Mouse (Mus musculus): ENCODE data around the gene Rps21. TPM values are rescaled to one million over a fixed set of nuclear protein-coding genes. Genes with fewer than 3 reads are reported as not detected.
A peak's percentile ranks its signal among the peaks of the same experiment; 100 is the strongest.
"Not testable (repeated sequence)": the region's sequence is repeated elsewhere in the genome, so short reads cannot be mapped to it uniquely, and the experiment has no call there.

Rps21 gene
- total and polyA plus RNA-seq, 2 experiments from 2014 or later, result 439 to 848 TPM

- peak; percentile 98 for TF ChIP-seq CTCF (IDR thresholded peaks at IDR 0.05; ENCODE audit: low read depth)
- Histone ChIP-seq H3K4me3 (ENCODE audit: low read depth, low read length) (no peak overlapping the region), H3K27me3 (ENCODE audit: insufficient read depth, low read length) (no peaks in the 10 kb centered on the region), H3K36me3 (ENCODE audit: insufficient read depth) (no peaks in the 10 kb centered on the region), H3K27ac (ENCODE audit: low read depth, low read length) (no peak overlapping the region), H3K4me2 (ENCODE audit: low read depth) (no peak overlapping the region), H3K9me3 (ENCODE audit: low read length) (no peaks in the 10 kb centered on the region), H3K4me1 (ENCODE audit: insufficient read depth) (0 out of 2 replicates have a peak, but pooled peaks cover 3% of the 10 kb centered on the region), H3K9ac (no peak overlapping the region)
- DNase-seq, result peak; percentile 92
- ATAC-seq, result peak; percentile 94
- WGBS, result 30% methylated on average over 11 of the region's 11 CpGs
Observed at GRCm38 (mm10) chr2:180250930-180251611, 6.1 kb upstream of the Rps21 start.

- ATAC-seq (no peak), DNase-seq (no peak)
- 0 out of 2 replicates have a peak, but pooled peaks cover 3% of the 10 kb centered on the region for H3K4me1 ChIP-seq (ENCODE audit: insufficient read depth)
- no peak overlapping the region for H3K27ac ChIP-seq (ENCODE audit: low read depth, low read length)
- H3K4me2 ChIP-seq (ENCODE audit: low read depth), result no peak overlapping the region
- no peak overlapping the region for H3K9ac ChIP-seq
- WGBS, result 41% methylated on average over 3 of the region's 3 CpGs
- TF ChIP-seq CTCF (IDR thresholded peaks at IDR 0.05; ENCODE audit: low read depth), result no peak
- H3K9me3 ChIP-seq (ENCODE audit: low read length), result no peaks in the 10 kb centered on the region
- H3K4me3 ChIP-seq (ENCODE audit: low read depth, low read length), result no peak overlapping the region
- H3K36me3 ChIP-seq (ENCODE audit: insufficient read depth), result no peaks in the 10 kb centered on the region
- no peaks in the 10 kb centered on the region for H3K27me3 ChIP-seq (ENCODE audit: insufficient read depth, low read length)
Observed at GRCm38 (mm10) chr2:180251838-180252237, 5.3 kb upstream of the Rps21 start.

DNA sequence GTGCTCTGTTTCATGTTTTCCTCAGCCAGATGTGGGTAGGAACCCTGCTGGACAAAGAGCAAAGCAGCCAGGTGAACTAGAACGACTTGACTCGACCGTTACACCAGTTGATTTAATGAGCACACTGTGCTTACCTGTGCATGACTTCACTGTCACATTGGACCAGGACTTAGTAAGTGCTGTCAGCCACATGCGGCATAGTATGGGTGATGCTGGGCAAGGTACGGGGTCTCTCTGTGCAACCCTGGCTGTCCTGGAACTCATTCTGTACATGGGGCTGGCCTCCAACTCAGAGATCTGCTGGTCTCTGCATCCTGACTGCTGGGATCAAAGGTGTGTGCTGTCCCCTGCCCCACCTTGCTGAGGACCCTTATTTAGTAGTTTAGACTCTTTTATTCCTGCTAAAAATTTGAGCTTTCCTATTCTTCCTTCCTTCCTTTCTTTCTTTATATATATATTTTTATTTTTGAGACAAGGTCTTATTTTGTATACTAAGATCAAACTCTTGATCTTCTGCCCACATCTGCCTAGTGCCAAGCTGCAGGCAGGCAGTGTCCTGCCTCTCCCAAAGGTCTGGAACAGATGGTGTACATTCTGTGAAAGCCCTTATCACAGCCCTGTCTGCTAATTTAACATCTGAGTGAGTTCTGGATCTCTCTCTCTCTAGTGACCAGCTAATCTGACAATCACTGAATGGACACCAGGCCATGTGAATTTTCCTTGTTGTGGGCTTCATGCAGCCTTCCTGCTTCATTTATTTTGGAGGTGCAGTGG is 2.6 kb upstream of the Rps21 start:
- Histone ChIP-seq H3K9me3 (ENCODE audit: low read length) (no peaks in the 10 kb centered on the region), H3K9ac (no peak overlapping the region), H3K4me2 (ENCODE audit: low read depth) (no peak overlapping the region), H3K4me3 (ENCODE audit: low read depth, low read length) (no peak overlapping the region), H3K4me1 (ENCODE audit: insufficient read depth) (0 out of 2 replicates have a peak, but pooled peaks cover 7% of the 10 kb centered on the region), H3K27me3 (ENCODE audit: insufficient read depth, low read length) (no peaks in the 10 kb centered on the region), H3K27ac (ENCODE audit: low read depth, low read length) (no peak overlapping the region), H3K36me3 (ENCODE audit: insufficient read depth) (peaks cover 6% of the 10 kb centered on the region; the same call in 1 of the 2 replicates)
- no peak for TF ChIP-seq CTCF (IDR thresholded peaks at IDR 0.05; ENCODE audit: low read depth)
- no peak for DNase-seq
- 93% methylated on average over 5 of the region's 5 CpGs for WGBS
- no peak for ATAC-seq

DNA sequence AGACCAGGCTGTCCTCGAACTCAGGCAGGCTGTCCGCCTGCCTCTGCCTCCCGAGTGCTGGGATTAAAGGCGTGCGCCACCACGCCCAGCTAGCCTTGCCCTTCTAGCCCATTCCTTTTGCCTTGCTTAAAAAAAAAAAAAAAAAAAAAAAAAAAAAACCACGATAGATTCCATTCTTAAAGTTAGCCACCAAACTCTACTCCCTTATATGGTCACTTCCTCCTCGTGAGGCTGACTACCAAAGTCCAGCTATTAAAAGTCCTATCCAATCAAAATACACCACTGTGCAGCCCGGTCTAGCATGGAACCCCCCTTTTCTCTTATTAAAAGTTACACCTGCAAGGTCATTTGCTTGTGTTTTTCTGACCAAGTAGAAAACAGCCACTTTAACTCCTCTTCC is 1.5 kb upstream of the Rps21 start:
- Histone ChIP-seq H3K9ac (no peak overlapping the region), H3K4me2 (ENCODE audit: low read depth) (0 out of 2 replicates have a peak overlapping the region, but pooled peaks have one; percentile 85), H3K27me3 (ENCODE audit: insufficient read depth, low read length) (no peaks in the 10 kb centered on the region), H3K4me3 (ENCODE audit: low read depth, low read length) (peak overlapping the region; percentile 79; the same call in 1 of the 2 replicates), H3K36me3 (ENCODE audit: insufficient read depth) (peaks cover 16% of the 10 kb centered on the region; the same call in 1 of the 2 replicates), H3K9me3 (ENCODE audit: low read length) (no peaks in the 10 kb centered on the region), H3K4me1 (ENCODE audit: insufficient read depth) (0 out of 2 replicates have a peak, but pooled peaks cover 7% of the 10 kb centered on the region), H3K27ac (ENCODE audit: low read depth, low read length) (no peak overlapping the region)
- no peak for TF ChIP-seq CTCF (IDR thresholded peaks at IDR 0.05; ENCODE audit: low read depth)
- WGBS, result 91% methylated on average over 9 of the region's 9 CpGs
- DNase-seq (no peak), ATAC-seq (no peak)

- Histone ChIP-seq H3K4me3 (ENCODE audit: low read depth, low read length) (peak overlapping the region; percentile 79), H3K9me3 (ENCODE audit: low read length) (no peaks in the 10 kb centered on the region), H3K27ac (ENCODE audit: low read depth, low read length) (peak overlapping the region; percentile 93), H3K27me3 (ENCODE audit: insufficient read depth, low read length) (no peaks in the 10 kb centered on the region), H3K4me1 (ENCODE audit: insufficient read depth) (0 out of 2 replicates have a peak, but pooled peaks cover 4% of the 10 kb centered on the region), H3K4me2 (ENCODE audit: low read depth) (peak overlapping the region; percentile 85), H3K36me3 (ENCODE audit: insufficient read depth) (peaks cover 23% of the 10 kb centered on the region), H3K9ac (peak overlapping the region; percentile 78)
- no peak for TF ChIP-seq CTCF (IDR thresholded peaks at IDR 0.05; ENCODE audit: low read depth)
- DNase-seq (peak; percentile 33), ATAC-seq (peak; percentile 44)
- WGBS, result 28% methylated on average over 26 of the region's 26 CpGs
Observed at GRCm38 (mm10) chr2:180256296-180257000, 729 bp upstream of the Rps21 start.

- 56% methylated on average over 11 of the region's 11 CpGs for WGBS
- peak overlapping the region; percentile 79 for H3K4me3 ChIP-seq (ENCODE audit: low read depth, low read length)
- ATAC-seq, result no peak
- no peak for DNase-seq
- H3K4me1 ChIP-seq (ENCODE audit: insufficient read depth), result 0 out of 2 replicates have a peak, but pooled peaks cover 4% of the 10 kb centered on the region
- H3K4me2 ChIP-seq (ENCODE audit: low read depth), result peak overlapping the region; percentile 73
- H3K36me3 ChIP-seq (ENCODE audit: insufficient read depth), result peaks cover 39% of the 10 kb centered on the region
- H3K9ac ChIP-seq, result peak overlapping the region; percentile 78
- no peak for TF ChIP-seq CTCF (IDR thresholded peaks at IDR 0.05; ENCODE audit: low read depth)
- H3K27ac ChIP-seq (ENCODE audit: low read depth, low read length), result peak overlapping the region; percentile 93
- no peaks in the 10 kb centered on the region for H3K9me3 ChIP-seq (ENCODE audit: low read length)
- no peaks in the 10 kb centered on the region for H3K27me3 ChIP-seq (ENCODE audit: insufficient read depth, low read length)
Observed at GRCm38 (mm10) chr2:180257963-180258865, 1.0 kb downstream of the Rps21 start.

DNA sequence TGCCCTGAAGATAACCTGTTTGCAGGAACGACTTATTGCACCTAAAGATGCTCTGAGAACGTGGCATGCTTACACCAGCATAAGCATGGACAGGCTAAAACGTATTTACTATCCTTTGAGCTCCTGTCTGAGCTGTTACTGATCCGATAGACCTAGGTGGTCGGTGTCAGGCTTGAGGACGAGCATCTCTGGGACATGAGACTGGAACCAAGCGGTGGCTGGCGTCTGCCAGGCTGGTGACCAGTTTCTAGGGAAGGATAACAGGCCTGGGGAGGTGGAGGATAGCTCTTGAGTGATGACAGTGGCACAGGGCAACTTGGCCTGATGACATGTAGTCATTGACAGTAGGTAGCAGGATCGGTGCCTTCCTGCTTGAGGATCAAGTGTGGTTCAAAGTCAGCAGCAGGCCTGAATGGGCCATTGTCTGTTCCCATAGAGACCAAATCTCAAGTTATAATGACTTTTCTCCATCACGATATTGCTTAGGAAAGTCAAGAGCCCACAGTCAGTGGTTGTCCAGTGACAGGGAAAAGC is 1.8 kb downstream of the Rps21 start:
- H3K36me3 ChIP-seq (ENCODE audit: insufficient read depth), result peaks cover 48% of the 10 kb centered on the region
- not testable (repeated sequence) for H3K4me2 ChIP-seq (ENCODE audit: low read depth); H3K4me3 ChIP-seq (ENCODE audit: low read depth, low read length); DNase-seq; H3K9ac ChIP-seq; H3K27me3 ChIP-seq (ENCODE audit: insufficient read depth, low read length); H3K9me3 ChIP-seq (ENCODE audit: low read length); H3K27ac ChIP-seq (ENCODE audit: low read depth, low read length); H3K4me1 ChIP-seq (ENCODE audit: insufficient read depth); ATAC-seq
- 75% methylated on average over 10 of the region's 10 CpGs for WGBS

DNA sequence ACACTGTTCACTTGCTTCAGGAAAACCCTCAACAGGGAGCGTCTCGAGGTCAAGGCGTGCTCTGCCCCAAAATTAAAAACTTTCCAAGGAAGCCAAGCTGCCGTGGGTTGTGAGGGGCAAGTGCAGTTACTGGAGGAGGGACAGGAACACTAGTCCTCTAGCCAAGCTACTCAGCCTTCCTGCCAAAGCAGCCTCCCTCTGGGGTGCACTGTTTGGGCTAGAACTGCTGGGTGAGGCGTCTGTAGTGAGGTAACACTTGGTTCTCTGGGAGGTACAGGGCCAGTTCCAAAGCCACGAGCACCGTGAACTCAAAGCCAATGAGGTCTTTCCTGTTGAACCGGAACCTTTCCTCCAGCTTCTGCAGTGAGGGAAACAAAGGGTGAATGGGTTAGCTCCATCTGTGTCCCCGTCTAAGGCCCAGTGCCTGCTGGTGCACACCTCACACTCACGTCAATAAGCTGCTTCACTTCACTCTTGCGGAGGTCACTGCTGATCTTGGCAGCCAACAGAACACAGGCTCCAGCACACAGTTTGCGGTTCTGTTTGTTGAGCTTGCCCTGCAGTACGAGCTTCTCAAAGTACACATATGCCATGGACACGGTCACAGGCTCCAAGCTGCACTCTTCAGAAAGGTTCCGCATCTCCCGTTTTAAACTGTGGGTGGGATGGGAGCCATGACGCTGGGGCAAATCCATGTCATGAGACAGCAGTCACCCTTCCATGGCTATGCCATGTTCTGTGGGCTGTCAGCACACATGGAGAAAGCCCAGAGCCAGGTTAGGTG is 2.8 kb downstream of the Rps21 start:
- H3K36me3 ChIP-seq (ENCODE audit: insufficient read depth), result peaks cover 49% of the 10 kb centered on the region
- WGBS, result 72% methylated on average over 17 of the region's 17 CpGs
- not testable (repeated sequence) for H3K9me3 ChIP-seq (ENCODE audit: low read length); DNase-seq; H3K4me3 ChIP-seq (ENCODE audit: low read depth, low read length); H3K4me1 ChIP-seq (ENCODE audit: insufficient read depth); H3K4me2 ChIP-seq (ENCODE audit: low read depth); H3K9ac ChIP-seq; H3K27ac ChIP-seq (ENCODE audit: low read depth, low read length); ATAC-seq; H3K27me3 ChIP-seq (ENCODE audit: insufficient read depth, low read length)
